Mouse (Mus musculus) hindbrain, embryonic 14.5 days (tissue): ENCODE results near the gene Hk1. TPM values are rescaled to one million over a fixed set of nuclear protein-coding genes. Genes with fewer than 3 reads are reported as not detected.
"Not testable (repeated sequence)": the region's sequence is repeated elsewhere in the genome, so short reads cannot be mapped to it uniquely, and the experiment has no call there.

Source experiments
- ATAC-seq: fragments of 200-750 bp; cut with Nextera tagmentation; 2 replicates; pipeline ENCODE4 v1.8.0; 2017; ENCODE audit warnings: moderate number of reproducible peaks, mild to moderate bottlenecking, moderate TSS enrichment, moderate library complexity; ENCODE audit not compliant: low FRiP score
- DNase-seq: peaks from one replicate; pipeline ENCODE4 v3.0.0-alpha.2; 2015; ENCODE audit warnings: low spot score
- H3K27ac ChIP-seq: fragments of 300-500 bp; sonication (generic); 2 replicates; pipeline ENCODE4 v1.5.1; 2014; ENCODE audit warnings: mild to moderate bottlenecking, moderate library complexity
- H3K27me3 ChIP-seq: fragments of 300-500 bp; sonication (generic); 2 replicates; pipeline ENCODE4 v1.6.1; 2014; ENCODE audit warnings: mild to moderate bottlenecking, low read length, mixed read lengths; ENCODE audit not compliant: control insufficient read depth, insufficient read depth
- H3K36me3 ChIP-seq: fragments of 300-500 bp; sonication (generic); replicated peaks from 2 replicates; pipeline ENCODE4 v1.6.1; 2014; ENCODE audit not compliant: control insufficient read depth, insufficient read depth
- H3K4me1 ChIP-seq: fragments of 300-500 bp; sonication (generic); replicated peaks from 2 replicates; pipeline ENCODE4 v1.6.1; 2014; ENCODE audit warnings: antibody characterized with exemption, low read length, mixed read lengths; ENCODE audit not compliant: control insufficient read depth, insufficient read depth
- H3K4me2 ChIP-seq: fragments of 300-500 bp; sonication (generic); replicated peaks from 2 replicates; pipeline ENCODE4 v1.6.1; 2014; ENCODE audit warnings: mild to moderate bottlenecking, moderate library complexity
- H3K4me3 ChIP-seq: fragments of 300-500 bp; sonication (generic); replicated peaks from 2 replicates; pipeline ENCODE4 v1.5.1; 2014; ENCODE audit warnings: mild to moderate bottlenecking, low read length
- H3K9ac ChIP-seq: fragments of 300-500 bp; sonication (generic); 2 replicates; pipeline ENCODE4 v1.6.1; 2014
- H3K9me3 ChIP-seq: fragments of 300-500 bp; sonication (generic); 2 replicates; pipeline ENCODE4 v1.6.1; 2016; ENCODE audit warnings: low read length; ENCODE audit not compliant: control insufficient read depth
- WGBS: fragments of 180-500 bp; shearing (Covaris S2); extraction: QIAGEN DNeasy Blood & Tissue Kit; methylation state at CpG from one replicate; pipeline ENCODE4 v1.1.7; 2014; 5-methylcytosine and 5-hydroxymethylcytosine counted together
- polyA plus RNA-seq: library from polyadenylated mRNA; unstranded; fragments of >200 nt; fragmentation: Nextera tagmentation; extraction: Ambion mirVana; gene quantifications from 2 replicates; pipeline ENCODE4 v1.2.1, GENCODE M21; 2014

Gene Hk1
- polyA plus RNA-seq, 1 experiment from 2014 or later: 89.9 TPM

DNA sequence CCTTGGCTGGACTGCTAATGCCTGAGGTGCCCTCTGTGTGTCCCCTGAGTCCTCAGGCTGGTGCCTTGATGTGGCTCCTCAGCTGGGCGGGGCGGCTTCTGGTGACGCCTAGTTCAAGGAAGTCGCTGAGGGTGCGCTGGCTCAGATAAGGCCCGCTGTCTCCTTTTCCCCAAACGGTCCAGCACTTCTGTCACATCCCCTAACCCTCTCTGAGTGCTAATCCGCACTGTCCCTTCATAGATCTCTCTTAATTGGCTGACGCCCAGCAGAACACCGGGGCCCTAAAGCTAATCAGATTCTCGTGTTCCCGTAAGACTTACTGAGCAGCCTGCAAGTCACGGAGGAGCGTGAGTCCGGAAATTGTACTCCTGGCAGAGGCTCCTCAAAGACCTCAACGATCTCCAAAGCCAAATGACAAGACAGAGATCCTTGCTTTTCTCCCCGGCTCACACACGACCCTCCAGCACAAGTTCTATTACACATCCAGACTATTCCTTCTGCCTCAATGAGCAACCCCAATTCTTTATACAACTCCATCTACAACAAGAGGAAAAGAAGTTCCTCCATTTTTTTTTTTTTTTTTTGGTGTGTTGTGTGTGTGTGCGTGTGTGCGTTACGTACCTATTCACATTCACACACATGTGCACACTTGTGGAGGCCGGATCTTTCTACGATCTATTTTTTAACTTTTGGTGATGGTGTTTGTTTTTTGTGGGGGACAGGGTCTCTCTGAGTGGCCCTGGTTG lies 52.0 kb downstream of the Hk1 start:
- no peaks in the 10 kb centered on the region for H3K4me1 ChIP-seq
- no peak for DNase-seq

GRCm38 (mm10) chr10:62326818-62327571 lies 52.7 kb downstream of the Hk1 start:
- no peak overlapping the region for H3K27ac ChIP-seq
- no peak for ATAC-seq
- WGBS: 71% methylated on average over 8 of the region's 8 CpGs

More for the DNA sequence above, 52.0 kb downstream of the Hk1 start:
- H3K27me3 ChIP-seq: no peaks in the 10 kb centered on the region
- 0 out of 2 replicates have a peak, but pooled peaks have one; percentile 21 for ATAC-seq
- H3K9me3 ChIP-seq: no peaks in the 10 kb centered on the region
- H3K4me3 ChIP-seq: no peak overlapping the region
- 67% methylated on average over 23 of the region's 23 CpGs for WGBS
- H3K27ac ChIP-seq: no peak overlapping the region
- no peaks in the 10 kb centered on the region for H3K36me3 ChIP-seq
- no peak overlapping the region for H3K9ac ChIP-seq
- H3K4me2 ChIP-seq: no peak overlapping the region

GRCm38 (mm10) chr10:62326002-62326401 lies 53.7 kb downstream of the Hk1 start:
- DNase-seq (no peak), ATAC-seq (no peak)
- Histone ChIP-seq H3K4me2 (no peak overlapping the region), H3K27me3 (no peaks in the 10 kb centered on the region), H3K4me3 (no peak overlapping the region), H3K36me3 (no peaks in the 10 kb centered on the region), H3K9me3 (no peaks in the 10 kb centered on the region), H3K4me1 (no peaks in the 10 kb centered on the region), H3K9ac (no peak overlapping the region), H3K27ac (no peak overlapping the region)
- 93% methylated on average over 8 of the region's 8 CpGs for WGBS

More at GRCm38 (mm10) chr10:62326818-62327571, 52.7 kb downstream of the Hk1 start:
- no peak overlapping the region for H3K4me2 ChIP-seq
- no peak for DNase-seq
- no peaks in the 10 kb centered on the region for H3K4me1 ChIP-seq
- no peak overlapping the region for H3K4me3 ChIP-seq
- H3K27me3 ChIP-seq: no peaks in the 10 kb centered on the region
- H3K36me3 ChIP-seq: no peaks in the 10 kb centered on the region
- H3K9ac ChIP-seq: no peak overlapping the region
- H3K9me3 ChIP-seq: no peaks in the 10 kb centered on the region

GRCm38 (mm10) chr10:62322821-62323220 lies 56.9 kb downstream of the Hk1 start:
- not testable (repeated sequence) for H3K4me3 ChIP-seq, ATAC-seq
- 91% methylated on average over 8 of the region's 8 CpGs for whole genome bisulfite sequencing

GRCm38 (mm10) chr10:62321457-62321856 lies 58.3 kb downstream of the Hk1 start:
- H3K36me3 ChIP-seq: no peaks in the 10 kb centered on the region
- no peak overlapping the region for H3K4me3 ChIP-seq
- H3K9ac ChIP-seq: no peak overlapping the region
- no peaks in the 10 kb centered on the region for H3K9me3 ChIP-seq
- WGBS: 80% methylated on average over 9 of the region's 9 CpGs
- ATAC-seq (no peak), DNase-seq (no peak)
- no peaks in the 10 kb centered on the region for H3K27me3 ChIP-seq
- H3K4me2 ChIP-seq: no peak overlapping the region
- no peaks in the 10 kb centered on the region for H3K4me1 ChIP-seq
- no peak overlapping the region for H3K27ac ChIP-seq

More at GRCm38 (mm10) chr10:62322821-62323220, 56.9 kb downstream of the Hk1 start:
- H3K4me2 ChIP-seq, H3K27ac ChIP-seq, H3K9ac ChIP-seq, H3K9me3 ChIP-seq, H3K27me3 ChIP-seq, H3K36me3 ChIP-seq, H3K4me1 ChIP-seq, DNase-seq: not testable (repeated sequence)

GRCm38 (mm10) chr10:62320402-62320978 lies 59.2 kb downstream of the Hk1 start:
- 82% methylated on average over 9 of the region's 9 CpGs for WGBS
- Histone ChIP-seq H3K36me3 (no peaks in the 10 kb centered on the region), H3K4me1 (no peaks in the 10 kb centered on the region), H3K9ac (no peak overlapping the region), H3K9me3 (no peaks in the 10 kb centered on the region), H3K4me2 (no peak overlapping the region), H3K4me3 (no peak overlapping the region), H3K27ac (no peak overlapping the region), H3K27me3 (no peaks in the 10 kb centered on the region)
- DNase-seq (no peak), ATAC-seq (peak; percentile 64; the same call in 1 of the 2 replicates)

- no peak for ATAC-seq
Observed at GRCm38 (mm10) chr10:62319154-62319553, 60.6 kb downstream of the Hk1 start.

DNA sequence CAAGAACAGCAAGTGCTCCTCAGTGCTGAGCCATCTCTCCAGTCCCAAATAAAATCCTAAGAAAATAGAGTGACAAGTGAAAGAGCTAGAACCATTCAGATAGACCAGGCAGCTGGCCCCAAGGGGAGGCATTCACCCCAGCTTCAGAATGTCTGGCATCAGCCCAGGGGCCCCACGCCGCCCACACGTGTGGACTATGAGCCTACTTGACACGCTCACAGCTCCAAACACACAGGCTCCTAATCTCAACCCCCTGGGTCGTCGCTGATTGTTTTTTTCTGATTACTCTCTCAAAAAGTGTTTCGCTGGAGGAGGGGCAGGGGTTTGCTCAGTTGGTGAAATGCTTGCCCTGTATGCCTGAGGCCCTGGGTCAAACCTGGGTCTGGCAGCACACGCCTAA lies 63.2 kb downstream of the Hk1 start:
- Histone ChIP-seq H3K4me2 (no peak overlapping the region), H3K27me3 (no peaks in the 10 kb centered on the region), H3K9ac (no peak overlapping the region), H3K4me1 (no peaks in the 10 kb centered on the region), H3K27ac (no peak overlapping the region), H3K4me3 (no peak overlapping the region), H3K9me3 (no peaks in the 10 kb centered on the region), H3K36me3 (peaks cover 6% of the 10 kb centered on the region; the same call in 1 of the 2 replicates)
- ATAC-seq: no peak
- WGBS: 70% methylated on average over 8 of the region's 8 CpGs
- DNase-seq: no peak

More at GRCm38 (mm10) chr10:62319154-62319553, 60.6 kb downstream of the Hk1 start:
- Histone ChIP-seq H3K4me2 (no peak overlapping the region), H3K27me3 (no peaks in the 10 kb centered on the region), H3K4me3 (no peak overlapping the region), H3K36me3 (peaks cover 6% of the 10 kb centered on the region; the same call in 1 of the 2 replicates), H3K9me3 (no peaks in the 10 kb centered on the region), H3K27ac (no peak overlapping the region), H3K9ac (no peak overlapping the region), H3K4me1 (no peaks in the 10 kb centered on the region)
- no peak for DNase-seq
- 79% methylated on average over 7 of the region's 7 CpGs for WGBS

DNA sequence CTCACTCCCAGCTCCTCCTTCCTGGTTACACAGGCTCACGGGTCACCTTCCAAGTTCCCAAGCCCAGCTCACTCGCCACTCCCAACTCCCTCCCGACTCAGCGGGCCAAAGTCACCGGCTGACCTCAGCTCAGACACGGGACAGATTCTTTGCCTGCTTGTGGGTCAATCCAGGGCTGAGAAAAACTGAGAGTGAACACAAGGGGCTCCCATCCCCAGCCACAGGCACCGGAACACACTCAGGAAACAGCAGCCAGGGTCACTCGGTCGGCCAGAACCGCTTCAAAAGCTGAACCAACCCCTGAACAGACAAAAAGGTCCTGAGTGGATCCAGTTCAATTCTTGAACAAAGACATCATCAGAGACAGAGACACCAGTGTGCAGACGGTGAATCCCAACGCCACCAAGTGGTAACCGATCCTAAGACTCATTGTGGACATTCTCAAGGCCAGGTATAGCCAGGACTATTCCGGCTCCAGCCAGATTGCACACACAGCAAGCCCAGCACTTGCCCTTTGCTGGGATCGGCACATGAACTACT lies 65.8 kb downstream of the Hk1 start:
- Histone ChIP-seq H3K4me1 (no peaks in the 10 kb centered on the region), H3K4me2 (no peak overlapping the region), H3K27ac (no peak overlapping the region), H3K36me3 (peaks cover 6% of the 10 kb centered on the region; the same call in 1 of the 2 replicates), H3K9ac (no peak overlapping the region), H3K4me3 (no peak overlapping the region), H3K27me3 (no peaks in the 10 kb centered on the region), H3K9me3 (no peaks in the 10 kb centered on the region)
- 63% methylated on average over 15 of the region's 15 CpGs for WGBS
- DNase-seq: no peak
- no peak for ATAC-seq
